Mouse (Mus musculus): ENCODE measurements around the gene Gkn3.

The Gkn3 gene

GRCm38 (mm10) chr6:87354441-87354840, 34.3 kb downstream of the Gkn3 start:
- no peak for DNase-seq (ENCODE audit: low read depth)

GRCm38 (mm10) chr6:87350829-87351228, 37.9 kb downstream of the Gkn3 start, which contains the start of gene Gkn1:
Gene Gkn1 (minus strand): TSS chr6:87350942.
- DNase-seq (ENCODE audit: low read depth), result no peak

GRCm38 (mm10) chr6:87335935-87336295, 52.8 kb downstream of the Gkn3 start:
- no peak for DNase-seq (ENCODE audit: low read depth)

GRCm38 (mm10) chr6:87335091-87335934, 53.4 kb downstream of the Gkn3 start, which contains the start of gene Antxr1:
Gene Antxr1 (minus strand): TSS chr6:87335821.
- DNase-seq (ENCODE audit: low read depth), result peak; percentile 23

- DNase-seq (ENCODE audit: low read depth), result no peak
Measured at GRCm38 (mm10) chr6:87334361-87335090, 54.2 kb downstream of the Gkn3 start.
